28 mouse cellular contexts compared by ENCODE assay signal in genomic region chr2:40643712-40644334, GRCm38 (mm10).
DNase-seq lines count a peak whose midpoint lies in the region; ATAC-seq lines count a peak whose summit lies in the region.
"Had no signal": no experiment of that assay in that cellular context is flagged by ENCODE, and none has a peak within 500 bp of the region (broad histone marks: within the 10 kb centered on the region; RNA-seq: fewer than 3 reads in every experiment).

No protein-coding gene starts in this region.

- DNase-seq in lung, adult 18-20 months, result no peak
- no peak for DNase-seq in thymus, postnatal 25 days
- DNase-seq: adrenal gland, postnatal 10 days; cerebellum, adult 11-12 months; cerebellum, adult 9-11 months; gastrocnemius, postnatal 25 days; heart, adult 2 months; heart, postnatal 4 days; kidney, adult 2 months; kidney, postnatal 4 days; lung, postnatal 36 days; right cerebral cortex, postnatal 14 days; thymus, adult 18-20 months; thymus, postnatal 36 days had no signal

- no peak overlapping the region for H3K4me3 ChIP-seq in hindbrain, embryonic 13.5 days
- H3K4me3 ChIP-seq in hindbrain, embryonic 12.5 days, result no peak overlapping the region
- no peak overlapping the region for H3K4me3 ChIP-seq in forebrain, embryonic 12.5 days (replicated peaks)
- no peak overlapping the region for H3K4me3 ChIP-seq in forebrain, embryonic 16.5 days (replicated peaks; ENCODE audit: low read length)
- H3K4me3 ChIP-seq in neural tube, embryonic 15.5 days (replicated peaks), result no peak overlapping the region
- H3K4me3 ChIP-seq: erythroblast, embryonic 14.5 days; heart, adult 2 months; heart, embryonic 12.5 days; intestine, embryonic 15.5 days; limb, embryonic 13.5 days; midbrain, embryonic 12.5 days; myocyte had no signal

- no peak overlapping the region for H3K4me2 ChIP-seq in hindbrain, embryonic 13.5 days
- no peak overlapping the region for H3K4me2 ChIP-seq in hindbrain, embryonic 12.5 days (replicated peaks)
- H3K4me2 ChIP-seq in forebrain, embryonic 12.5 days, result no peak overlapping the region
- H3K4me2 ChIP-seq in forebrain, embryonic 16.5 days (ENCODE audit: low read length), result no peak overlapping the region
- H3K4me2 ChIP-seq in neural tube, embryonic 15.5 days, result no peak overlapping the region
- H3K4me2 ChIP-seq: heart, embryonic 12.5 days; intestine, embryonic 15.5 days; limb, embryonic 13.5 days; liver, embryonic 11.5 days; midbrain, embryonic 12.5 days had no signal

- H3K27me3 ChIP-seq in hindbrain, embryonic 13.5 days, result no peaks in the 10 kb centered on the region
- no peaks in the 10 kb centered on the region for H3K27me3 ChIP-seq in hindbrain, embryonic 12.5 days
- no peaks in the 10 kb centered on the region for H3K27me3 ChIP-seq in forebrain, embryonic 12.5 days
- H3K27me3 ChIP-seq in forebrain, embryonic 16.5 days (replicated peaks; ENCODE audit: control insufficient read depth, insufficient read depth, low read length), result no peaks in the 10 kb centered on the region
- no peaks in the 10 kb centered on the region for H3K27me3 ChIP-seq in neural tube, embryonic 15.5 days (replicated peaks)
- H3K27me3 ChIP-seq: heart, embryonic 12.5 days; intestine, embryonic 15.5 days; limb, embryonic 13.5 days; midbrain, embryonic 12.5 days; Patski had no signal

- H3K9me3 ChIP-seq in hindbrain, embryonic 13.5 days, result no peaks in the 10 kb centered on the region
- H3K9me3 ChIP-seq in hindbrain, embryonic 12.5 days (replicated peaks), result no peaks in the 10 kb centered on the region
- H3K9me3 ChIP-seq in forebrain, embryonic 12.5 days, result no peaks in the 10 kb centered on the region
- no peaks in the 10 kb centered on the region for H3K9me3 ChIP-seq in forebrain, embryonic 16.5 days (ENCODE audit: control insufficient read depth, low read length)
- H3K9me3 ChIP-seq in neural tube, embryonic 15.5 days (replicated peaks), result no peaks in the 10 kb centered on the region
- H3K9me3 ChIP-seq: heart, embryonic 12.5 days; intestine, embryonic 15.5 days; limb, embryonic 13.5 days; midbrain, embryonic 12.5 days had no signal

- no peak overlapping the region for H3K27ac ChIP-seq in hindbrain, embryonic 13.5 days
- H3K27ac ChIP-seq in hindbrain, embryonic 12.5 days, result no peak overlapping the region
- H3K27ac ChIP-seq in forebrain, embryonic 12.5 days, result no peak overlapping the region
- H3K27ac ChIP-seq in forebrain, embryonic 16.5 days (ENCODE audit: low read length), result no peak overlapping the region
- H3K27ac ChIP-seq in neural tube, embryonic 15.5 days (replicated peaks), result no peak overlapping the region
- H3K27ac ChIP-seq: heart, adult 2 months; hindbrain, postnatal 0 days; intestine, embryonic 15.5 days; limb, embryonic 13.5 days; midbrain, embryonic 12.5 days had no signal

- 56% methylated on average over 6 of the region's 6 CpGs for WGBS in hindbrain, embryonic 13.5 days
- 65% methylated on average over 6 of the region's 6 CpGs for WGBS in hindbrain, embryonic 12.5 days
- WGBS in forebrain, embryonic 12.5 days, result 29% methylated on average over 6 of the region's 6 CpGs
- WGBS in forebrain, embryonic 16.5 days, result 17% methylated on average over 6 of the region's 6 CpGs
- WGBS in neural tube, embryonic 15.5 days, result 24% methylated on average over 6 of the region's 6 CpGs

- H3K9ac ChIP-seq in hindbrain, embryonic 13.5 days, result no peak overlapping the region
- H3K9ac ChIP-seq in hindbrain, embryonic 12.5 days, result no peak overlapping the region
- no peak overlapping the region for H3K9ac ChIP-seq in forebrain, embryonic 12.5 days
- no peak overlapping the region for H3K9ac ChIP-seq in forebrain, embryonic 16.5 days (replicated peaks; ENCODE audit: low read depth, low read length)
- H3K9ac ChIP-seq in neural tube, embryonic 15.5 days (replicated peaks), result no peak overlapping the region
- H3K9ac ChIP-seq: heart, embryonic 12.5 days; intestine, embryonic 15.5 days; limb, embryonic 13.5 days; midbrain, embryonic 12.5 days had no signal

- H3K36me3 ChIP-seq in hindbrain, embryonic 13.5 days, result no peaks in the 10 kb centered on the region
- no peaks in the 10 kb centered on the region for H3K36me3 ChIP-seq in hindbrain, embryonic 12.5 days
- H3K36me3 ChIP-seq in forebrain, embryonic 12.5 days (replicated peaks), result no peaks in the 10 kb centered on the region
- H3K36me3 ChIP-seq in forebrain, embryonic 16.5 days (ENCODE audit: control insufficient read depth, insufficient read depth), result no peaks in the 10 kb centered on the region
- H3K36me3 ChIP-seq in neural tube, embryonic 15.5 days, result no peaks in the 10 kb centered on the region
- H3K36me3 ChIP-seq: heart, embryonic 12.5 days; intestine, embryonic 15.5 days; limb, embryonic 13.5 days; midbrain, embryonic 12.5 days had no signal

- ATAC-seq in hindbrain, embryonic 13.5 days (ENCODE audit: low FRiP score), result peak; percentile 52
- no peak for ATAC-seq in hindbrain, embryonic 12.5 days (ENCODE audit: low FRiP score)
- peak; percentile 82; the same call in 1 of the 2 replicates for ATAC-seq in forebrain, embryonic 12.5 days (ENCODE audit: low FRiP score)
- ATAC-seq in forebrain, embryonic 16.5 days, result peak; percentile 83
- peak; percentile 47; the same call in 1 of the 2 replicates for ATAC-seq in neural tube, embryonic 15.5 days (ENCODE audit: low FRiP score)
- ATAC-seq: hindbrain, postnatal 0 days; intestine, embryonic 15.5 days; Patski had no signal

- H3K4me1 ChIP-seq in hindbrain, embryonic 13.5 days (replicated peaks), result no peaks in the 10 kb centered on the region
- H3K4me1 ChIP-seq in hindbrain, embryonic 12.5 days, result no peaks in the 10 kb centered on the region
- no peaks in the 10 kb centered on the region for H3K4me1 ChIP-seq in forebrain, embryonic 12.5 days
- H3K4me1 ChIP-seq in forebrain, embryonic 16.5 days (replicated peaks; ENCODE audit: control insufficient read depth, insufficient read depth, low read length), result peaks cover 4% of the 10 kb centered on the region
- no peaks in the 10 kb centered on the region for H3K4me1 ChIP-seq in neural tube, embryonic 15.5 days
- H3K4me1 ChIP-seq: heart, embryonic 12.5 days; intestine, embryonic 15.5 days; limb, embryonic 13.5 days had no signal
